Mouse (Mus musculus) thymus, postnatal 0 days (tissue): ENCODE measurements around the gene Phyhd1. TPM values are rescaled to one million over a fixed set of nuclear protein-coding genes. Genes with fewer than 3 reads are reported as not detected.

Source experiments
- DNase-seq: peaks from one replicate; pipeline ENCODE4 v3.0.0-alpha.2; 2015; ENCODE audit warnings: low spot score
- polyA plus RNA-seq: library from polyadenylated mRNA; unstranded; fragments of >200 nt; fragmentation: Nextera tagmentation; extraction: Ambion mirVana; gene quantifications from 2 replicates; pipeline ENCODE4 v1.2.1, GENCODE M21; 2015

Phyhd1 gene
- 2.8 and 3.0 TPM in 2 replicates for polyA plus RNA-seq

- no peak for DNase-seq
These were observed at the start of gene Phyhd1 for GRCm38 (mm10) chr2:30265767-30266253. Phyhd1 (plus strand) TSS chr2:30266203.

- DNase-seq, result no peak
These were observed 49.7 kb upstream of the Phyhd1 start for GRCm38 (mm10) chr2:30216293-30216692.

GRCm38 (mm10) chr2:30235593-30235992, 30.4 kb upstream of the Phyhd1 start:
- peak; percentile 47 for DNase-seq

- DNase-seq, result no peak
These were observed 29.4 kb upstream of the Phyhd1 start for GRCm38 (mm10) chr2:30236426-30237198.

- peak; percentile 99 for DNase-seq
These were observed 28.7 kb upstream of the Phyhd1 start, which contains the start of gene Lrrc8a for GRCm38 (mm10) chr2:30237199-30237880. Lrrc8a (plus strand) TSS chr2:30237715.

- peak; percentile 68 for DNase-seq
These were observed 28.1 kb upstream of the Phyhd1 start for GRCm38 (mm10) chr2:30237881-30238280.

GRCm38 (mm10) chr2:30238906-30239465, 27.0 kb upstream of the Phyhd1 start:
- no peak for DNase-seq

GRCm38 (mm10) chr2:30239777-30240176, 26.2 kb upstream of the Phyhd1 start:
- no peak for DNase-seq

GRCm38 (mm10) chr2:30240267-30240666, 25.7 kb upstream of the Phyhd1 start, which contains the start of gene Gm28035:
Gm28035 (plus strand) TSS chr2:30240567.
- DNase-seq, result no peak

- no peak for DNase-seq
These were observed 23.5 kb upstream of the Phyhd1 start for GRCm38 (mm10) chr2:30242509-30242908.

- no peak for DNase-seq
These were observed 22.6 kb upstream of the Phyhd1 start for GRCm38 (mm10) chr2:30243391-30243790.

GRCm38 (mm10) chr2:30244595-30245178, 21.3 kb upstream of the Phyhd1 start:
- DNase-seq, result no peak

- DNase-seq, result no peak
These were observed 19.0 kb upstream of the Phyhd1 start for GRCm38 (mm10) chr2:30247036-30247435.

GRCm38 (mm10) chr2:30247681-30248080, 18.3 kb upstream of the Phyhd1 start:
- DNase-seq, result no peak

- no peak for DNase-seq
These were observed 16.8 kb upstream of the Phyhd1 start for GRCm38 (mm10) chr2:30249182-30249581.

- no peak for DNase-seq
These were observed 15.6 kb upstream of the Phyhd1 start for GRCm38 (mm10) chr2:30250166-30251128.

GRCm38 (mm10) chr2:30251417-30252104, 14.4 kb upstream of the Phyhd1 start:
- peak; percentile 87 for DNase-seq

GRCm38 (mm10) chr2:30252521-30252920, 13.5 kb upstream of the Phyhd1 start:
- no peak for DNase-seq

GRCm38 (mm10) chr2:30253809-30254208, 12.2 kb upstream of the Phyhd1 start:
- DNase-seq, result peak; percentile 38
